Mouse (Mus musculus) heart, postnatal 10 days (tissue): ENCODE data around the gene Stk39. TPM values are rescaled to one million over a fixed set of nuclear protein-coding genes. Genes with fewer than 3 reads are reported as not detected.

Experiments used
- DNase-seq, 2 experiments: peaks; one replicate each; pipeline ENCODE4 v3.0.0; 2021
- intact Hi-C: fragments of 180-260 bp; cut with DNase I; formaldehyde crosslinking; loops from one replicate; pipeline ENCODE4 v1.15.1; 2025
- total RNA-seq, 2 experiments: library from RNA; stranded (reverse); gene quantifications; 2 replicates each; pipeline ENCODE4 v1.2.3; 2021

Stk39 gene
- total RNA-seq, 2 experiments from 2014 or later: 111 to 145 TPM

DNA sequence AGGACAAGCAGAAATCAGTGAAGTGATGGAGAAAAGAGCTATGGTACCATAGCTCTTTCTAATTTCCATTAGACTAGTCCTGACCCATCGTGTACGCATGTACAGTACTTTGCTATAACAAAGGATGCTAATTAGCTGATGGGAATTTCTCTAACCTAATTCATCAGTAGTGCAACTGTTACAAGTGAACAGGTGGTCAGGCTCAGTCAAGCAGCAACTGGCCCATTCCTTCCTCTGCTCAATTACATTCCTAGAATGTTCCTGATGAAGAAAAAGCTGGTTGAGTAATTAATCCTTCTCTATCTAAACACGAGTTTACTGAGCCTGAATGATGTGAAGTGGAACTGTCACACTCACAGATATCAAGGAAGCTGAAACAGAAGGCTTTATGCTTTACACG, 275.8 kb downstream of the Stk39 start:
- no peak for DNase-seq
- intact Hi-C loops: no loop called here

- no peak for DNase-seq
- intact Hi-C loops: no loop called here
Measured at GRCm38 (mm10) chr2:68194444-68194843, 277.6 kb downstream of the Stk39 start.

- DNase-seq: no peak
Measured at GRCm38 (mm10) chr2:68193465-68193837, 278.6 kb downstream of the Stk39 start.

DNA sequence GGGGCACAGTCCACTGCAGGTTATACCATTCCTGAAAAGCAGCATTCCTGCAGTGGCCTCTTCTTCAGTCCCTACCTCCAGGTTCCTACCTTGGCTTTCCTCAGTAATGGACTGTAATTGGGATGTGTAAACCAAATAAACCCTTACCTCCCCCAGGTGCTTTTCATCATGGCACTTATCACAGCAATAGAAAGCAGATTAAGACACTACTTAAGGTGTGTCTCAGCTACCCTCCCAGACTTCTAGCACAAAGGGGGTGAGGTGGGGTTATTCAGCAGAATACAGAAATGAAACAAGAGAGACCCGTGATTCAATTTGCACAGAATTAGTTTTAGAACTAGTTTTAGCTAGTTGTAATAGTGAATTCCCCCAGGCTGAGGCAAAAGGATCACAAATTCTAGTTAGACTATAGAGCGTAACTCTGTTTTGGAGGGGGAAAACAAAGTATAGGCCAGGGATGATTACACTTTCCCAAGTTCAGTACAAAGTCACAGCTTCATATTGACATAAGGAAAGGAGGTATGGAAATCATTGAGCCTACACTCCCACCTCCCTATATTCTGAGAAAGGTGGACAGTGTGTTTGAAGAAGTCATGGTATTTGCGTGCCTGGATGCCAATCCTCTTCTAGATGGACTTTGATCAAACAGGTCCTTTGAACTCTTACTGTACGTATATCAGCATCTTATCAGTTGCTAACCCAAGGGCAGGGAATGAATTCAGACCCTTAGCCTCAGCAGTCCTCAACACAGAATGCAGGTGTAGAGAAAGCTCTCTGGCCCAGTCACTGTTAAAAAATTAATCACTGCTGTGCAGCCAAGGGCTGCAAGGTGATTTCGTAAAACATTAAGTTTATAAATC, 279.2 kb downstream of the Stk39 start:
- DNase-seq: no peak
- intact Hi-C loops: no loop called here

More at GRCm38 (mm10) chr2:68193465-68193837, 278.6 kb downstream of the Stk39 start:
- intact Hi-C loops: no loop called here

- DNase-seq: no peak
- intact Hi-C loops: no loop called here
Measured at GRCm38 (mm10) chr2:68176425-68176824, 295.6 kb downstream of the Stk39 start.

DNA sequence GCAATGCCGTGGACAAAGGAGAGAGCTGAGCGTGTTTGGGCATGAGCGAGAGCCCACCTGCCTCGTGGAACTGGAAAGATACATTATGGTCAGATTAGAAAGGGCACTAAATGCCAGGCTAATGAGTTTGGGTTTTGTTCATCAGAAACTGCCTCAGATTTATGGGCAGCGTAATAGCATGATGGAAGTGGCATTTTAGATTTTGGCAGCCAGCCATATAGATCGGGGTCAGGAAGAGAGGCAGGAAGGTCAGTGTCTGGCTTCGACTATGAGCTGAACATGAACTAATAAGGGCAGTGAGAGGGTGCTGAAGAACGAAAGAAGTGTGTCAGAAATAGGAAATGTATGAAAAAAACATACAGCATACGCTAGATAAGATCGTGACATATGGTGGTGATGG, 300.8 kb downstream of the Stk39 start:
- intact Hi-C loops: no loop called here

DNA sequence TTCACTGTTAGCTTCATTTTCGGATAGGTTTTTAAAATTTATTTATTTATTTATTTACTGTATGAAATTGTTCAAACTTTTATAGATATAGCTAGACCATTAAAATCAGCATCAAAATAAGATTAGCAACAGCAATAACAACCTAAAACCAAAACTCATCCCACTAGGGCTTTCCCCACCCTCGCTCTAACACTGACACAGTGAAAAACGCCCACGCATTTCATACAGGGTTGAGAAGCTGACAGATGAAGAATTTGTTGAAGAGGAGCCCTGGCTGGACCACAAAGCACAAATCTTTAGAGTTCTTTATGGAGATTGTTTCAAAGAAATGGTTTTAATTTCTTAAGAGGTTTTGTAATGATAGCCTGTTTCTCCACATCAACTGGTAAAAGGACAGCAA, 310.1 kb downstream of the Stk39 start:
- DNase-seq: no peak
- intact Hi-C loops: no loop called here

More for the DNA sequence above, 300.8 kb downstream of the Stk39 start:
- no peak for DNase-seq

DNA sequence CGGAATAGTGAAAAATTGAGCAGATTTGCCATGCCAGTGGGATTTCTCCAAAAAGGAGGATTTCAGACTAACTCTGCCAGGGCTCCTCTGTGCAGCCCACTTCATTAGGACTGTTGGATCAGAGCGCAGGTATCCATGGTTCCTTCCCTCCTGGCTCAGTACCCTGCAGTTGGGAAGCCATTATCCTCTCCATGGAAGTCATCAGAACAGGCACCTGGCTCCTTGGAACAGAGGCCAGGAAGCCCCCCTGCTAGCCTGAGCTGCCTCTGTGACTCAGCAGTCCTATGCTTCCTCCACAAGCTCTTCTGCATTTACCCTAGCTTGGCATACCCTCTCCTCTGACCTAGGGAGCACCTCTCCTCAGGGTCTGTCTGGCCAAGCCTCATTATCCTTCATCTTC, 311.5 kb downstream of the Stk39 start:
- intact Hi-C loops: no loop called here
- no peak for DNase-seq

Other genes starting within 250 kb of the Stk39 start
- gene 4933409G03Rik, start 110.1 kb upstream of the Stk39 start, total RNA-seq: not detected
- gene 4932414N04Rik, start 184.2 kb upstream of the Stk39 start, total RNA-seq: not detected